Mouse (Mus musculus) lung, postnatal 14 days (tissue): ENCODE results near the gene Rnaseh2c.

ENCODE experiments used
- DNase-seq: peaks from one replicate; pipeline ENCODE4 v3.0.0; 2021

Gene Rnaseh2c

GRCm38 (mm10) chr19:5636571-5637041 is 34.9 kb downstream of the Rnaseh2c start:
- DNase-seq: peak; percentile 22

DNA sequence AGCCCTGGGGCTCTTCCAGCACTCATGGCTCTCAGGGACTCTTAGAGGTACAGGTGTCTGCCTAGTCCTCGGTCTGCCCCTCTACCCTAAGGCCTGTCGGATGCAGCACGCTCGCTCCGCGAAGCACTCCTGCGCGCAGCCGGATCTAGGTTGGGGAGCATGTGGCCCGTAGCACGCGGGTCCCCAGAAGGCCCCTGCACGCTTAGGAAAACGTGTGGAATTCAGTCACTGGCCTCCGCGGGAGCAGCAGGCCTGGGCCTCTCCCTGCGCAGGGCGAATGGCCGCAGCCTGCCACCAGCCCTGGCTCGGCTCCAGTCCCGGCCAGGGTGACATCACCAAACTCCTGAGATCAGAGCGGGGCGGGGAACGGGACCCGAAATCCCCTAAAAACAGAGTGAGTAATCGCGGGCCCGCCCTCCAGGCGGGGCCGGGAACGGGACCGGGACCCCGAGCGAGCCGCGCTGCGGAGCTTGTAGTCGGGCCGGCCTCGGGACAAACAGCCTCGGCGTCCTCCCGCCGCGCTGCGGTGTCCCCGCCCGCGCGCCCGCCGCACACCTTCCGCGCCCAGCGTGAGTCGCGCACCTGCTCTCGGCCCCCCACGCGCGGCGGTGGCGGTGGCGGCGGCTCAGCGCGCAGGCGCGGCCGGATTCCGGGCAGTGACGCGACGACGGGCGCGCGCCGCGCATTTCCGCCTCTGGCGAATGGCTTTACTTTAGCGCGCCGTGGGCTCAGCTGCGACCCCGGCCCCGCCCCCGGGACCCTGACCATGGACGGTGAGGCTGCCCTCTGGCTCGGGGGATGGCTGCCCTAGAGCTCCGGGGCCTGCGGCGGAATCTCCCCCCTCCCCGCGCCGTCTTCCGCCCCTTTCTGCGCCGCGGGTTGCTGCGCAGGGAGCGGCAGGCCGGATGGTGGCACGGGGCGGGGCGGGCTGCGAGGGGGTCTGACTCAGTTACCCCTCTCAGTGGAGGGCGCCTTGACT is 35.7 kb downstream of the Rnaseh2c start, which contains the start of gene Rela:
Gene Rela (plus strand): TSS at position 415 of the 979 bp plus-strand sequence.
- peak; percentile 92 for DNase-seq

- DNase-seq: no peak
Observed at GRCm38 (mm10) chr19:5638416-5639005, 36.8 kb downstream of the Rnaseh2c start.

- DNase-seq: no peak
Observed at GRCm38 (mm10) chr19:5640339-5640738, 38.7 kb downstream of the Rnaseh2c start.

- DNase-seq: no peak
Observed at GRCm38 (mm10) chr19:5641021-5641420, 39.3 kb downstream of the Rnaseh2c start.

GRCm38 (mm10) chr19:5641641-5642040 is 40.0 kb downstream of the Rnaseh2c start:
- DNase-seq: no peak

DNA sequence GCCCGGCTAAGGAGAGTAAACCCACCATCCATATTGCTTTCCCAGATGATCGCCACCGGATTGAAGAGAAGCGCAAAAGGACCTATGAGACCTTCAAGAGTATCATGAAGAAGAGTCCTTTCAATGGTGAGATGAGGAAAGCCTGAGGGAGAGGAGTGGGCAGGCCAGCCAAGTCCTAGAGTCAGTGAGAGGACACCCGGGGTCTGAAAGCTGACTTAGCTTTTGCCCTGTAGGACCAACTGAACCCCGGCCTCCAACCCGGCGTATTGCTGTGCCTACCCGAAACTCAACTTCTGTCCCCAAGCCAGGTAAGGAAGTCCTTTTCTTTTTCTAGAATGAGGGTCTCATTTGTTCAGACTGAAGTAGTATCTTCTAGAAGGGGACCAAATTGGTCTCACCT is 43.6 kb downstream of the Rnaseh2c start:
- no peak for DNase-seq

GRCm38 (mm10) chr19:5646731-5647330 is 45.2 kb downstream of the Rnaseh2c start:
- no peak for DNase-seq

- DNase-seq: no peak
Observed at GRCm38 (mm10) chr19:5647791-5648190, 46.1 kb downstream of the Rnaseh2c start.

GRCm38 (mm10) chr19:5648401-5649297 is 47.0 kb downstream of the Rnaseh2c start:
- DNase-seq: peak; percentile 83

GRCm38 (mm10) chr19:5649298-5649741 is 47.6 kb downstream of the Rnaseh2c start:
- peak; percentile 28 for DNase-seq

GRCm38 (mm10) chr19:5651502-5652274 is 50.0 kb downstream of the Rnaseh2c start:
- no peak for DNase-seq

GRCm38 (mm10) chr19:5652570-5652969 is 50.9 kb downstream of the Rnaseh2c start:
- no peak for DNase-seq

GRCm38 (mm10) chr19:5653969-5654719 is 52.5 kb downstream of the Rnaseh2c start:
- no peak for DNase-seq

GRCm38 (mm10) chr19:5654720-5655298 is 53.1 kb downstream of the Rnaseh2c start:
- no peak for DNase-seq
